Mouse (Mus musculus) mature B cell (primary cell): Measurements from ENCODE around the gene Tcte1.

ENCODE experiments used
- in situ Hi-C: fragments of 300-500 bp; cut with MboI; formaldehyde crosslinking; loops from 2 replicates; pipeline ENCODE4 v1.14.3; 2019

The Tcte1 gene

GRCm38 (mm10) chr17:45523263-45523662, at the start of gene Tcte1:
TSS of gene Tcte1 (plus strand) at chr17:45523434.
- in situ Hi-C loops = no loop called here

- in situ Hi-C loops = no loop called here
Observed at GRCm38 (mm10) chr17:45473667-45474066, 49.6 kb upstream of the Tcte1 start.

- in situ Hi-C loops = no loop called here
Observed at GRCm38 (mm10) chr17:45474146-45474545, 49.1 kb upstream of the Tcte1 start.

- in situ Hi-C loops = no loop called here
Observed at GRCm38 (mm10) chr17:45474669-45475465, 48.4 kb upstream of the Tcte1 start, which contains the start of gene Spats1. TSS of gene Spats1 (minus strand) at chr17:45475415.

- in situ Hi-C loops = no loop called here
Observed at GRCm38 (mm10) chr17:45478234-45478825, 44.9 kb upstream of the Tcte1 start.

- in situ Hi-C loops = no loop called here
Observed at GRCm38 (mm10) chr17:45480429-45480828, 42.8 kb upstream of the Tcte1 start.

GRCm38 (mm10) chr17:45485581-45485980, 37.7 kb upstream of the Tcte1 start:
- in situ Hi-C loops = no loop called here

GRCm38 (mm10) chr17:45487216-45487615, 36.0 kb upstream of the Tcte1 start:
- in situ Hi-C loops = no loop called here

- in situ Hi-C loops = no loop called here
Observed at GRCm38 (mm10) chr17:45488321-45489254, 34.6 kb upstream of the Tcte1 start.

GRCm38 (mm10) chr17:45489736-45490135, 33.5 kb upstream of the Tcte1 start:
- in situ Hi-C loops = no loop called here

GRCm38 (mm10) chr17:45490532-45491154, 32.6 kb upstream of the Tcte1 start:
- in situ Hi-C loops = no loop called here

- in situ Hi-C loops = no loop called here
Observed at GRCm38 (mm10) chr17:45495398-45495797, 27.8 kb upstream of the Tcte1 start.

GRCm38 (mm10) chr17:45498397-45498796, 24.8 kb upstream of the Tcte1 start:
- in situ Hi-C loops = no loop called here

- in situ Hi-C loops = no loop called here
Observed at GRCm38 (mm10) chr17:45499516-45499915, 23.7 kb upstream of the Tcte1 start.

- in situ Hi-C loops = no loop called here
Observed at GRCm38 (mm10) chr17:45500981-45501380, 22.3 kb upstream of the Tcte1 start.

- in situ Hi-C loops = no loop called here
Observed at GRCm38 (mm10) chr17:45502324-45502723, 20.9 kb upstream of the Tcte1 start.

- in situ Hi-C loops = no loop called here
Observed at GRCm38 (mm10) chr17:45503301-45503973, 19.8 kb upstream of the Tcte1 start.

GRCm38 (mm10) chr17:45505941-45506465, 17.2 kb upstream of the Tcte1 start:
- in situ Hi-C loops = no loop called here

- in situ Hi-C loops = no loop called here
Observed at GRCm38 (mm10) chr17:45506700-45507189, 16.5 kb upstream of the Tcte1 start, which contains the start of gene Aars2. TSS of gene Aars2 (plus strand) at chr17:45506841.

GRCm38 (mm10) chr17:45510871-45511270, 12.4 kb upstream of the Tcte1 start:
- in situ Hi-C loops = no loop called here

GRCm38 (mm10) chr17:45511757-45512156, 11.5 kb upstream of the Tcte1 start:
- in situ Hi-C loops = no loop called here
